Mouse (Mus musculus) heart, embryonic 14.5 days (tissue): ENCODE data around the gene Igflr1. TPM values are rescaled to one million over a fixed set of nuclear protein-coding genes. Genes with fewer than 3 reads are reported as not detected.

Experiments
- ATAC-seq: fragments of 200-750 bp; cut with Nextera tagmentation; 2 replicates; pipeline ENCODE4 v1.8.0; 2017; ENCODE audit warnings: low read depth, moderate TSS enrichment; ENCODE audit not compliant: insufficient number of reproducible peaks, insufficient read depth, low FRiP score
- H3K27ac ChIP-seq, 2 experiments: fragments of 200-500 bp in 1 of 2; fragments of 300-500 bp in 1 of 2; sonication (generic) in 1 of 2; replicated peaks in 1 of 2; 2 replicates each; pipeline ENCODE4 v1.5.1; 2012 to 2014; ENCODE audit warnings: low read depth in 2 of 2, low read length in 2 of 2, control low read depth in 1 of 2, mild to moderate bottlenecking in 1 of 2, mixed read lengths in 1 of 2; ENCODE audit not compliant: control insufficient read depth in 1 of 2, insufficient read depth in 1 of 2
- H3K27me3 ChIP-seq: fragments of 300-500 bp; sonication (generic); 2 replicates; pipeline ENCODE4 v1.6.1; 2014; ENCODE audit warnings: mild to moderate bottlenecking, low read length, control low read depth; ENCODE audit not compliant: control insufficient read depth, insufficient read depth
- H3K36me3 ChIP-seq: fragments of 300-500 bp; sonication (generic); 2 replicates; pipeline ENCODE4 v1.6.1; 2014; ENCODE audit warnings: mild to moderate bottlenecking, control low read depth, low read length, mixed read lengths; ENCODE audit not compliant: control insufficient read depth, insufficient read depth
- H3K4me1 ChIP-seq, 2 experiments: fragments of 200-500 bp in 1 of 2; fragments of 300-500 bp in 1 of 2; sonication (generic) in 1 of 2; 2 replicates each; pipeline ENCODE4 v1.6.1; 2012 to 2014; ENCODE audit warnings: low read length in 2 of 2, control low read depth in 1 of 2, mixed read lengths in 1 of 2; ENCODE audit not compliant: control insufficient read depth in 2 of 2, insufficient read depth in 2 of 2
- H3K4me2 ChIP-seq: fragments of 300-500 bp; sonication (generic); 2 replicates; pipeline ENCODE4 v1.6.1; 2014; ENCODE audit warnings: mild to moderate bottlenecking, low read length
- H3K4me3 ChIP-seq, 2 experiments: fragments of 200-500 bp in 1 of 2; fragments of 300-500 bp in 1 of 2; sonication (generic) in 1 of 2; 2 replicates each; pipeline ENCODE4 v1.5.1; 2012 to 2014; ENCODE audit warnings: low read length in 2 of 2, mild to moderate bottlenecking in 2 of 2, control low read depth in 1 of 2, low read depth in 1 of 2, moderate library complexity in 1 of 2; ENCODE audit not compliant: control insufficient read depth in 1 of 2, insufficient read depth in 1 of 2
- H3K9ac ChIP-seq: fragments of 300-500 bp; sonication (generic); 2 replicates; pipeline ENCODE4 v1.6.1; 2014; ENCODE audit warnings: mild to moderate bottlenecking, low read length
- H3K9me3 ChIP-seq: fragments of 300-500 bp; sonication (generic); 2 replicates; pipeline ENCODE4 v1.6.1; 2016; ENCODE audit warnings: low read length, control low read depth; ENCODE audit not compliant: control insufficient read depth
- WGBS: fragments of 180-500 bp; shearing (Covaris S2); extraction: QIAGEN DNeasy Blood & Tissue Kit; methylation state at CpG from one replicate; pipeline ENCODE4 v1.1.7; 2014; 5-methylcytosine and 5-hydroxymethylcytosine counted together
- polyA plus RNA-seq: library from polyadenylated mRNA; unstranded; fragments of >200 nt; fragmentation: Nextera tagmentation; extraction: Ambion mirVana; gene quantifications from 2 replicates; pipeline ENCODE4 v1.2.1, GENCODE M21; 2014

Gene Igflr1
- polyA plus RNA-seq, 1 experiment from 2014 or later = 2.4 TPM

DNA sequence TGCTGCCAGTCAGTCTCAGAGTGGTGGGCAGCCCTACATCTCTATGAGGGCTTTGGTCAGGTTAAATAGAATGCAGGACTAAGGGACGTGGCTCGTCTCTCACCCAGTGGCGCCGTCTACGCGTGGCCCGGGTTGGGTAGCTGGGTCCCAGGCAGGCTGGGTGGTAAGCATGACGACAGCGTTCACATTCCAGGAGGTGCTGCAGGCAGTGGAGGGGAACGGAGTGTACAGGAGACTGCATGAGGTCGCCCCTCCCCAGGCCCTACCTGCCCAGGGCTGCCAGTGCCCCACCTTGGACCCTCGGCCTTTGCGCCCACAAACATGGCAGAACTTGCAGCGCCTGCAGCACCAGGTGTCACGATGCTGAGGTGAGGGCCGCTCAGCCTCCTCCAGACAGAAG, 16.3 kb downstream of the Igflr1 start:
- Histone ChIP-seq H3K27me3 (no peaks in the 10 kb centered on the region), H3K36me3 (peaks cover 100% of the 10 kb centered on the region), H3K9ac (no peak overlapping the region), H3K4me2 (no peak overlapping the region), H3K9me3 (no peaks in the 10 kb centered on the region), H3K4me1 (no peaks in the 10 kb centered on the region), H3K27ac (no peak overlapping the region), H3K4me3 (no peak overlapping the region)
- no peak for ATAC-seq
- 91% methylated on average over 16 of the region's 16 CpGs for WGBS

DNA sequence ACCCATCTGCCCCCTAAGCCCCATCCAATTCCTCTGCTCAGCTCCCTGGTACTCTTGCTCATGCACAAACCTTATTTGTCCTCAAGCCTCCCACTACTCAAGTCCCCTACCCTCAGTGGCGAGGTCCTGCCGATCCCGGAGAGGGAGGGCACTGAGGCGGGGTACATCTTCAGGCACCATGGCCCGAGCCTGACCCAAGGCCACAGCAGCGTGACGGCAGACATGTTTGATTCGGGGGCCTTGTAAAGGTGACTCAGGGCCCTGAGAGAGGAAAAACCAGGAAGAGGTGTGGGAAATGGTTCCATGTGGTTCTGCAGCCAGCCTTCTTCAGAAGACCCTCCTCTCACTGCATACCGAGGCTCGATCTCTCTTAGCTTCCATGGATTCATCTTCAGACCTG, 19.1 kb downstream of the Igflr1 start:
- Histone ChIP-seq H3K9me3 (no peaks in the 10 kb centered on the region), H3K36me3 (peaks cover 75% of the 10 kb centered on the region), H3K9ac (no peak overlapping the region), H3K4me2 (no peak overlapping the region), H3K27ac (no peak overlapping the region), H3K27me3 (no peaks in the 10 kb centered on the region), H3K4me1 (peaks cover 3 to 10% of the 10 kb centered on the region in 2 experiments; a peak in 3 of 4 replicates), H3K4me3 (no peak overlapping the region)
- no peak for ATAC-seq
- WGBS = 88% methylated on average over 10 of the region's 10 CpGs

DNA sequence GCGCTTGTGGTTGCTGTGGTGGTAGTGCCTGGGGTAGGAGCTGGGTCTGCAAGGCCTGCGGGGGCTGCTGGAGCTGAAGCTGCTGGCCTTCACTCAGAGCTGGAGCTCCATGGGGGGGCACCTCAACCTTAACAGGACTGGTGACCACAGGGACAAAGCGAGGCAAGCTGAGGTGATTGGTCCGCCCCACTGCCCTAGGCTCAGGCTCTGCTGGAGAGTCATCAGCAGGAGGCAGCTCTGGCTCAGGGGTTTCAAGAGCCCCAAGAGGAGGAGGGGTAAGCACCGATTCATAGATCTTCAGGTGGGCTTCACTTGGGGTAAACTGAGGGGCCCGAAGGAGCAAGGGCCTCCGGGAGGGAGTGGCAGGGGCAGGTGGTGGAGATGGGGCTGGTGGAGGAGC, 19.9 kb downstream of the Igflr1 start:
- peaks cover 66% of the 10 kb centered on the region for H3K36me3 ChIP-seq
- H3K4me3 ChIP-seq = no peak overlapping the region
- no peak for ATAC-seq
- H3K4me2 ChIP-seq = no peak overlapping the region
- no peaks in the 10 kb centered on the region for H3K9me3 ChIP-seq
- H3K4me1 ChIP-seq = peaks cover 3 to 15% of the 10 kb centered on the region in 2 experiments; a peak in 3 of 4 replicates
- no peak overlapping the region for H3K9ac ChIP-seq
- H3K27ac ChIP-seq = no peak overlapping the region
- H3K27me3 ChIP-seq = no peaks in the 10 kb centered on the region
- WGBS = 98% methylated on average over 7 of the region's 7 CpGs

DNA sequence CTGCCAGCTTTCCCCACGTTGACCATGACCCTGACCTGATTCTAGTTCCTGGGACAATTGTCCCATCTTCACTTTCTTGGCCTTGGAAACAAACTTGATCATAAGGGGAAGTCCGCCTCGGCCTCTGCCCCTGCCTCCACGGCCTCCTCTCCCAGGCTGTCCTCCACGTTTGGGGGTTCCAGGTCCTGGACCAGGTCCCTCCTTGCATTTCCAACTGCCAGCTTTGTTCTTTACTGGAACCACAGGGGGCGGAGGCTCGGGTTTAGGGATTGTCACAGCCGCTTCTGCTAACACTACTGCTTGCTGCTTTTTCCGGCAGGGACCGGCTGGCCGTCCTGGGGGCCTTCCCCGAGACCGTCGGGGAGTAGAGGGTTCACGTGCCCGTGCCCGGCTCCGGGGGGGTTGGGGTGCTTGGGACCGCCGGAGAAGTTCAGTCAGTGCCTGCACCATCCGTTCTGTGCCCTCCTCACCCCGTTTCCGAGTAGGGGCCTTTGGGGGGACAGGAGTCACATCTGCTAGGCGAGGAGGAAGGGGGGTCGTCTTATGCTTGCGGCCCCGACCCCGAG, 21.3 kb downstream of the Igflr1 start:
- H3K27me3 ChIP-seq = no peaks in the 10 kb centered on the region
- H3K4me1 ChIP-seq = peaks cover 3 to 15% of the 10 kb centered on the region in 2 experiments; a peak in 3 of 4 replicates
- H3K36me3 ChIP-seq = peaks cover 53% of the 10 kb centered on the region
- H3K9ac ChIP-seq = no peak overlapping the region
- H3K27ac ChIP-seq = no peak overlapping the region
- peak overlapping the region; percentile 97 for H3K4me2 ChIP-seq
- no peak for ATAC-seq
- no peak overlapping the region for H3K4me3 ChIP-seq
- WGBS = 91% methylated on average over 28 of the region's 28 CpGs
- no peaks in the 10 kb centered on the region for H3K9me3 ChIP-seq

DNA sequence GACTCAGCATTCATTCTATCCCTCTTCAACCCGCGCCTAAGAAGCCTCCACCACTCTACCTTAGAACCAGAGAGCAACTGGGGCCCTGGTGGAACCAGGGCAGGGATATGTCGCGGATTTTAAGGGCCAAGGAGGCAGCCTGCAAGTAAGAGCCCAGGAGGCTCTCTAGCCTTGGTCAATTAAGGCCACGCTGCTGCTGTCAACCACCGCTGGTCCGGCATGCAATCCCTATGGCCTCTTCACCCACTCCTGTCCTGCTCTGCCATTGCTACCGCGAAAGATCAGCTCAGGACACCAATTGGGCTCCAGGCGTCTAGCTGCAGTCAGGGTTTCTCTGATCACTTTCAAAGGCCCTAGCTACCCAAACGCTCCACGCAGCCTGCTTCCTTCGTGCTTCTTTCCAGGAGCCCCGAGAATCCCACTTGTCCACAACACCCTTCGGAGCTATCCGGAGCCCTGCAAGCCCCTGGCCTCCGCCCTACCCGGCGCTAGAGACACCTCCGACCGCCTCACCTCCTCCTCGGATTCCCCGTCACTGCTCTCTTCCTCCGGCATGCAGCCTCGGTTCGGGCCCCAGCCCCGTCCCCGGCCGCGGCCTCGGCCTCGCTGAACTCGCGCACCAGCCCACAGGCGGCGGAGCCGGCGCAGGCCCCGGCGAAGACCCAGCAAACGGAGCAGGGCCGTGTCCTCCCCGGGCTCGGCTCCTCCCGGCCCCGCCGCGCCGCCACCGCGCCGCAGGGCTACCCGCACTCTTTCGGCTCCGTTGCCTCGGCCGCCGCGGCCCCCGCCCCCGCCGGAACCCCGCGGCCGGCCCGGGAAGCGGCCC, 22.8 kb downstream of the Igflr1 start:
- WGBS = under 1% methylated on average over 61 of the region's 67 CpGs
- peak; percentile 14 for ATAC-seq
- peak overlapping the region; percentile 96 for H3K9ac ChIP-seq
- no peaks in the 10 kb centered on the region for H3K27me3 ChIP-seq
- peak overlapping the region; percentile 30 to 90 for H3K27ac ChIP-seq
- peaks cover 3 to 15% of the 10 kb centered on the region in 2 experiments; a peak in 3 of 4 replicates for H3K4me1 ChIP-seq
- H3K4me3 ChIP-seq = peak overlapping the region; percentile 73 to 94
- no peaks in the 10 kb centered on the region for H3K9me3 ChIP-seq
- peak overlapping the region; percentile 97 for H3K4me2 ChIP-seq
- H3K36me3 ChIP-seq = peaks cover 38% of the 10 kb centered on the region

DNA sequence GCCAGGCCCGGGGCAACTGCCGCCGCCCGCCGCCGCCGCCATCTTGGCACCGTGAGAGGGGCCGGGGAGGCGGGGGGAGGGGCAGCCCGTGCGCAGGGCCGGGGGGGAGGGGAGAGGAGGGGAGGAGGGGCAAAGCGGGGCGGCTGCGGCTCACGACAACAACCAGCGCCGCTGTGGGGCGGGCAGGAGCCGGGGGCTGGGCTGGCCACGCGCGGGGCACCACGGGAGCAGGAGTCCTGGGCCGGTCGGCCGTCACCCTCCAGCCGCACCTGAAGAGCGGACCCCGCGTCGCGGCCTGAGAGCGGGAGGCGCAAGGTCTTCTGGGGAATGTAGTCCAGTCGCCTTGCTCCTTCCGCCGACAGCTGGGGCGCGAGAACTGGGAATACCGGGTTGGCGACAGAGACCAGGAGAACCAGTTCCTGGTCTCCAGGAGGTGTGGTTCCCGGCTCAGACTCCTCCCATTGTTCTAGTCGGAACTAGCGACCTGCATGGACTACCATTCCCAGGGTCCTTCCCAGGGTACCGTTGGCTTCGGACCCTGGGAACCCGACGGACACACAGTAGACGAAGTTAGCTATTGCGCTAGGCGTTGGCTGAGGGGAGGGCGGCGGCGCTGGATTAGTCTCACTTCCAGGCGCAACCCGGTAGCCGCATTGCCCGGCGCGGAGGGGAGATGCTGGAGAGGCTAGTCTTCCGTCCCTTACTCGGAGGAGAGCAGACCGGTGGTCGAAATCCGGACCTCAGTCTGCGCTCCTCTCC, 23.6 kb downstream of the Igflr1 start, which contains the start of gene Kmt2b:
TSS of gene Kmt2b (minus strand) at position 51 of the 759 bp plus-strand sequence.
- peaks cover 30% of the 10 kb centered on the region for H3K36me3 ChIP-seq
- WGBS = under 1% methylated on average over 61 of the region's 68 CpGs
- peak; percentile 96 for ATAC-seq
- peak within 1 kb of the TSS; percentile 96 for H3K9ac ChIP-seq
- H3K9me3 ChIP-seq = no peaks in the 10 kb centered on the region
- peaks cover 3 to 15% of the 10 kb centered on the region in 2 experiments; a peak in 3 of 4 replicates for H3K4me1 ChIP-seq
- H3K4me3 ChIP-seq = peak within 1 kb of the TSS; percentile 77 to 94
- peak within 1 kb of the TSS; percentile 97 for H3K4me2 ChIP-seq
- no peaks in the 10 kb centered on the region; the same call in 1 of the 2 replicates for H3K27me3 ChIP-seq
- peak within 1 kb of the TSS; percentile 88 to 90 for H3K27ac ChIP-seq
